Mouse (Mus musculus) heart, postnatal 0 days (tissue): ENCODE measurements around the gene Cnot6. TPM values are rescaled to one million over a fixed set of nuclear protein-coding genes. Genes with fewer than 3 reads are reported as not detected.

Experiments used
- ATAC-seq: fragments of 200-750 bp; cut with Nextera tagmentation; 2 replicates; pipeline ENCODE4 v1.8.0; 2017; ENCODE audit warnings: low read depth, moderate number of reproducible peaks, moderate library complexity; ENCODE audit not compliant: insufficient read depth
- DNase-seq: peaks from one replicate; pipeline ENCODE4 v3.0.0-alpha.2; 2016; ENCODE audit warnings: low spot score
- H3K27ac ChIP-seq: fragments of 300-500 bp; sonication (generic); 2 replicates; pipeline ENCODE4 v1.5.1; 2014; ENCODE audit warnings: low read depth, mild to moderate bottlenecking
- H3K27me3 ChIP-seq: fragments of 300-500 bp; sonication (generic); 2 replicates; pipeline ENCODE4 v1.6.1; 2014; ENCODE audit warnings: low read length, mixed read lengths; ENCODE audit not compliant: control insufficient read depth, insufficient read depth
- H3K36me3 ChIP-seq: fragments of 300-500 bp; sonication (generic); replicated peaks from 2 replicates; pipeline ENCODE4 v1.6.1; 2014; ENCODE audit warnings: low read length, mixed read lengths; ENCODE audit not compliant: control insufficient read depth, insufficient read depth
- H3K4me1 ChIP-seq: fragments of 300-500 bp; sonication (generic); 2 replicates; pipeline ENCODE4 v1.6.1; 2014; ENCODE audit warnings: antibody characterized with exemption; ENCODE audit not compliant: control insufficient read depth, insufficient read depth
- H3K4me2 ChIP-seq: fragments of 300-500 bp; sonication (generic); 2 replicates; pipeline ENCODE4 v1.6.1; 2014; ENCODE audit warnings: low read depth, mild to moderate bottlenecking, low read length, moderate library complexity
- H3K4me3 ChIP-seq: fragments of 300-500 bp; sonication (generic); 2 replicates; pipeline ENCODE4 v1.5.1; 2014; ENCODE audit warnings: low read depth, low read length
- H3K9ac ChIP-seq: fragments of 300-500 bp; sonication (generic); replicated peaks from 2 replicates; pipeline ENCODE4 v1.6.1; 2014; ENCODE audit warnings: low read depth, low read length, mixed read lengths
- H3K9me3 ChIP-seq: fragments of 300-500 bp; sonication (generic); replicated peaks from 2 replicates; pipeline ENCODE4 v1.6.1; 2016; ENCODE audit warnings: low read length; ENCODE audit not compliant: control insufficient read depth
- CTCF ChIP-seq: IDR thresholded peaks from 2 replicates; pipeline ENCODE4 v1.5.1; 2016; ENCODE audit warnings: antibody characterized with exemption, control low read depth, low read depth
- EP300 ChIP-seq: IDR thresholded peaks from 2 replicates; pipeline ENCODE4 v1.6.1; 2016; ENCODE audit warnings: antibody characterized with exemption, low read depth
- WGBS: fragments of 180-500 bp; shearing (Covaris S2); extraction: QIAGEN DNeasy Blood & Tissue Kit; methylation state at CpG from one replicate; pipeline ENCODE4 v1.1.7; 2014; 5-methylcytosine and 5-hydroxymethylcytosine counted together
- polyA plus RNA-seq: library from polyadenylated mRNA; unstranded; fragments of >200 nt; fragmentation: Nextera tagmentation; extraction: Ambion mirVana; gene quantifications from 2 replicates; pipeline ENCODE4 v1.2.1, GENCODE M21; 2015
- total RNA-seq: library from RNA; depleted of rRNA; stranded (reverse); fragments of >200 nt; gene quantifications from 2 replicates; pipeline ENCODE4 v1.2.3, GENCODE M21; 2014; ENCODE audit warnings: low replicate concordance

Cnot6 gene
- total and polyA plus RNA-seq, 2 experiments from 2014 or later, result 19.6 to 21.4 TPM

GRCm38 (mm10) chr11:49723281-49723680 is 10.8 kb upstream of the Cnot6 start:
- DNase-seq, result no peak
- H3K36me3 ChIP-seq, result no peaks in the 10 kb centered on the region
- no peaks in the 10 kb centered on the region for H3K27me3 ChIP-seq
- TF ChIP-seq CTCF, result no peak
- TF ChIP-seq EP300, result no peak
- H3K27ac ChIP-seq, result peak overlapping the region; percentile 46; the same call in 1 of the 2 replicates
- H3K9me3 ChIP-seq, result no peaks in the 10 kb centered on the region
- no peak overlapping the region for H3K4me3 ChIP-seq
- no peak overlapping the region for H3K9ac ChIP-seq
- ATAC-seq, result no peak
- 65% methylated on average over 2 of the region's 2 CpGs for WGBS
- no peak overlapping the region for H3K4me2 ChIP-seq
- H3K4me1 ChIP-seq, result peaks cover 5% of the 10 kb centered on the region

DNA sequence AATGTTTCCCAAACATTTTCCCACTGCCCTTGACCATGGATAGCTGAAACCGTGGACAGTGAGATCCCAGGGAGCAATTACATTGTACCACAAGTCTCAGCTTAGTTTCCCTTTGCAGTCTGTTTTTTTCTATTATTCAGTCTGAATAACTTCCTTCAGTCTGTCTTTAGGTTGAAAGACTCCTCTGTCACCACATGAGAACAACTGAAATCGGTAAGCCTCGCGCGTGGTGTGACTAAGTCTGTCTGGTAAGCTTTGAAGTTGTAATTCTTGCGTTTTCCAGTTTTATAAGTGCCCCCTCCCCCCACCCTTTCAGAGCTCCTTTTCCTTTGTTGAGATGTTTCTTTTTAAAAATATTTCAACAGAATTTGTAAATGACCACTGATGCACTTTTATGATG is 10.2 kb upstream of the Cnot6 start:
- Histone ChIP-seq H3K4me1 (peaks cover 5% of the 10 kb centered on the region), H3K9ac (no peak overlapping the region), H3K4me2 (no peak overlapping the region), H3K36me3 (no peaks in the 10 kb centered on the region), H3K27ac (peak overlapping the region; percentile 46; the same call in 1 of the 2 replicates), H3K27me3 (no peaks in the 10 kb centered on the region), H3K9me3 (no peaks in the 10 kb centered on the region), H3K4me3 (no peak overlapping the region)
- DNase-seq (no peak), ATAC-seq (no peak)
- no peak for TF ChIP-seq EP300
- no peak for TF ChIP-seq CTCF
- WGBS, result 81% methylated on average over 6 of the region's 6 CpGs

GRCm38 (mm10) chr11:49721358-49721757 is 8.8 kb upstream of the Cnot6 start:
- Histone ChIP-seq H3K27me3 (no peaks in the 10 kb centered on the region), H3K4me2 (no peak overlapping the region), H3K9ac (no peak overlapping the region), H3K4me1 (no peaks in the 10 kb centered on the region), H3K36me3 (no peaks in the 10 kb centered on the region), H3K9me3 (no peaks in the 10 kb centered on the region), H3K27ac (no peak overlapping the region), H3K4me3 (no peak overlapping the region)
- ATAC-seq, result no peak
- no peak for DNase-seq
- no peak for TF ChIP-seq CTCF
- no peak for TF ChIP-seq EP300
- 63% methylated on average over 1 of the region's 1 CpGs for WGBS

GRCm38 (mm10) chr11:49719466-49720151 is 7.1 kb upstream of the Cnot6 start:
- Histone ChIP-seq H3K4me2 (no peak overlapping the region), H3K9ac (no peak overlapping the region), H3K9me3 (no peaks in the 10 kb centered on the region), H3K4me1 (no peaks in the 10 kb centered on the region), H3K27me3 (no peaks in the 10 kb centered on the region), H3K36me3 (no peaks in the 10 kb centered on the region), H3K4me3 (no peak overlapping the region), H3K27ac (no peak overlapping the region)
- ATAC-seq (no peak), DNase-seq (no peak)
- TF ChIP-seq CTCF (no peak), EP300 (no peak)
- WGBS, result 74% methylated on average over 8 of the region's 8 CpGs

- 34% methylated on average over 20 of the region's 20 CpGs for WGBS
Measured at GRCm38 (mm10) chr11:49713336-49714334, 1.1 kb upstream of the Cnot6 start.

More at GRCm38 (mm10) chr11:49713336-49714334, 1.1 kb upstream of the Cnot6 start:
- peak; percentile 50 for DNase-seq
- TF ChIP-seq EP300 (no peak), CTCF (no peak)
- Histone ChIP-seq H3K27me3 (no peaks in the 10 kb centered on the region), H3K9me3 (no peaks in the 10 kb centered on the region), H3K4me3 (peak overlapping the region; percentile 99), H3K4me1 (peaks cover 14% of the 10 kb centered on the region; the same call in 1 of the 2 replicates), H3K9ac (peak overlapping the region; percentile 49), H3K4me2 (peak overlapping the region; percentile 68), H3K27ac (peak overlapping the region; percentile 65), H3K36me3 (no peaks in the 10 kb centered on the region)
- no peak for ATAC-seq
